In genomic region chr14:75794324-75794723, GRCm38 (mm10) we compare ENCODE assay signal across 19 mouse cellular contexts. TPM values are rescaled to one million over a fixed set of nuclear protein-coding genes. Genes with fewer than 3 reads are reported as not detected.
A peak's percentile ranks its signal among the peaks of the same experiment; 100 is the strongest.
DNase-seq lines count a peak whose midpoint lies in the region; ATAC-seq and TF ChIP-seq lines count a peak whose summit lies in the region.
"Had no signal": no experiment of that assay in that cellular context is flagged by ENCODE, and none has a peak within 500 bp of the region (broad histone marks: within the 10 kb centered on the region; RNA-seq: fewer than 3 reads in every experiment).

No protein-coding gene starts in this region.

- H3K27ac ChIP-seq in layer of hippocampus, adult 2 months, result no peak overlapping the region
- H3K27ac ChIP-seq: embryonic facial prominence, embryonic 10.5 days; forebrain, embryonic 15.5 days; hindbrain, embryonic 15.5 days; limb, embryonic 13.5 days; liver, embryonic 14.5 days; midbrain, embryonic 12.5 days; stomach, postnatal 0 days had no signal

- CTCF ChIA-PET in Patski (lab: Charles Lee), result interaction anchor here (2.7 kb wide), 1 partner anchor 35 kb away, joined by 13 read pairs; no protein-coding TSS in a partner anchor

- H3K27me3 ChIP-seq in Patski, result no peaks in the 10 kb centered on the region
- H3K27me3 ChIP-seq: forebrain, embryonic 15.5 days; hindbrain, embryonic 15.5 days had no signal

- peak; percentile 73 for DNase-seq in kidney, adult 9 months
- no peak for DNase-seq in kidney, postnatal 10 days
- peak; percentile 91 for DNase-seq in 3T3-L1 (ENCODE audit: low read depth, low spot score)
- no peak for DNase-seq in Patski (ENCODE audit: low read depth, low spot score)
- peak; percentile 36 to 69 for DNase-seq in kidney, postnatal 36 days
- DNase-seq in c-Kit-positive CD71-positive TER-119-positive erythroid progenitor cells, embryonic 14.5 days (ENCODE audit: low spot score), result no peak
- DNase-seq in layer of hippocampus, adult 2 months (ENCODE audit: low spot score in 2 of 2), result no peak
- DNase-seq: adrenal gland, postnatal 25 days; cerebellum, adult 9-11 months; lung, postnatal 10 days had no signal

- TF ChIP-seq CTCF in Patski (IDR thresholded peaks at IDR 0.05), result no peak
- no peak for TF ChIP-seq CTCF in layer of hippocampus, adult 2 months (conservative IDR thresholded peaks at IDR 0.05)

- H3K4me3 ChIP-seq in layer of hippocampus, adult 2 months, result no peak overlapping the region
- H3K4me3 ChIP-seq: embryonic facial prominence, embryonic 10.5 days; forebrain, embryonic 15.5 days; heart, embryonic 10.5 days; hindbrain, embryonic 15.5 days; limb, embryonic 13.5 days; midbrain, embryonic 12.5 days had no signal

- in situ Hi-C loops in Patski (cut with MboI; ENCODE audit: low pct_unique_long_range_greater_than_20kb), result loop anchor here (5.0 kb wide), 1 partner anchor 38 kb away; no protein-coding TSS in a partner anchor

- POLR2A ChIA-PET in Patski (lab: Charles Lee), result no interaction called here

- ATAC-seq in Patski, result peak; percentile 80
- ATAC-seq: forebrain, embryonic 15.5 days; intestine, embryonic 16.5 days had no signal

RNA-seq across cellular contexts. Expression of gene Slc25a30, which starts 7.5 kb away (rescaled TPM):
- polyA plus RNA-seq in Patski (2021), result 36.9 TPM
- 10 to 100 TPM; 12.8 to 15.7 TPM for total RNA-seq in layer of hippocampus, adult 2 months (2021)

RNA-seq across cellular contexts. Expression of gene Cog3, which starts 40.0 kb away (rescaled TPM):
- polyA plus RNA-seq in Patski (2021), result 25.8 TPM
- 10 to 100 TPM; 22.1 to 25.9 TPM for total RNA-seq in layer of hippocampus, adult 2 months (2021)

RNA-seq across cellular contexts. Expression of gene Tpt1, which starts 50.6 kb away (rescaled TPM):
- 2,058 TPM for polyA plus RNA-seq in Patski (2021)
- total RNA-seq in layer of hippocampus, adult 2 months (2021), result 1,000 to 10,000 TPM in 1 of 2 experiments, 100 to 1,000 TPM in 1; 932 to 1,022 TPM

Comparison
In these comparisons a context has a peak if more than half of its experiments do, and no peak if none do; other contexts are left out.
1. DNase-seq: peak in kidney, adult 9 months (single experiment), 3T3-L1 (single experiment) and kidney, postnatal 36 days (2 of 2); none in kidney, postnatal 10 days (single experiment), Patski (single experiment), c-Kit-positive CD71-positive TER-119-positive erythroid progenitor cells, embryonic 14.5 days (single experiment) and layer of hippocampus, adult 2 months (0 of 2).